Mouse (Mus musculus): ENCODE results near the gene Zmiz1. TPM values are rescaled to one million over a fixed set of nuclear protein-coding genes. Genes with fewer than 3 reads are reported as not detected.

The Zmiz1 gene
- polyA plus RNA-seq, 1 experiment: 34.5 TPM

- H3K4me3 ChIP-seq: no peak overlapping the region
- H3K79me2 ChIP-seq (ENCODE audit: control insufficient read depth, insufficient read depth): peaks cover 79% of the 10 kb centered on the region
- no peaks in the 10 kb centered on the region for H3K27me3 ChIP-seq (ENCODE audit: control insufficient read depth, insufficient read depth, insufficient read length)
- H3K36me3 ChIP-seq (ENCODE audit: control insufficient read depth, insufficient read depth): no peaks in the 10 kb centered on the region
- TF ChIP-seq MYOD1 (IDR thresholded peaks at IDR 0.05; ENCODE audit: control insufficient read depth in 1 of 3, insufficient read length in 2 of 3, low read depth in 2 of 3) (peak in 1 of 3 experiments; percentile 11), USF1 (IDR thresholded peaks at IDR 0.05; ENCODE audit: low read depth) (no peak)
- no peak overlapping the region for H3K4me2 ChIP-seq (ENCODE audit: low read depth)
- H3ac ChIP-seq (ENCODE audit: control insufficient read depth, insufficient read length): no peak overlapping the region
Observed at GRCm38 (mm10) chr14:25514943-25515512, 56.0 kb downstream of the Zmiz1 start.

GRCm38 (mm10) chr14:25515924-25516323 lies 56.9 kb downstream of the Zmiz1 start:
- no peak overlapping the region for H3K4me3 ChIP-seq
- no peaks in the 10 kb centered on the region for H3K27me3 ChIP-seq (ENCODE audit: control insufficient read depth, insufficient read depth, insufficient read length)
- no peak overlapping the region for H3ac ChIP-seq (ENCODE audit: control insufficient read depth, insufficient read length)
- H3K79me2 ChIP-seq (ENCODE audit: control insufficient read depth, insufficient read depth): peaks cover 80% of the 10 kb centered on the region
- H3K4me2 ChIP-seq (ENCODE audit: low read depth): peak overlapping the region; percentile 71
- no peaks in the 10 kb centered on the region for H3K36me3 ChIP-seq (ENCODE audit: control insufficient read depth, insufficient read depth)
- no peak for TF ChIP-seq POLR2A (IDR thresholded peaks at IDR 0.05; ENCODE audit: insufficient read length, low read depth)
- no peak for TF ChIP-seq REST (IDR thresholded peaks at IDR 0.05; ENCODE audit: insufficient read depth, insufficient read length)
- TF ChIP-seq POLR2AphosphoS2 (IDR thresholded peaks at IDR 0.05; ENCODE audit: insufficient read length, low read depth): peak; percentile 62
- no peak for TF ChIP-seq USF1 (IDR thresholded peaks at IDR 0.05; ENCODE audit: low read depth)
- no peak for TF ChIP-seq TCF3 (IDR thresholded peaks at IDR 0.05; ENCODE audit: insufficient read length, low read depth)
- TF ChIP-seq TCF12 (IDR thresholded peaks at IDR 0.05; ENCODE audit: insufficient read depth, poor library complexity, severe bottlenecking): no peak
- TF ChIP-seq CEBPB (IDR thresholded peaks at IDR 0.05; ENCODE audit: insufficient read depth, poor library complexity, severe bottlenecking): no peak
- no peak for TF ChIP-seq MYOG (IDR thresholded peaks at IDR 0.05; ENCODE audit: control insufficient read depth in 1 of 3, insufficient read depth in 1 of 3, insufficient read length in 2 of 3, low read depth in 2 of 3)
- peak in 1 of 3 experiments; percentile 17 for TF ChIP-seq MYOD1 (IDR thresholded peaks at IDR 0.05; ENCODE audit: control insufficient read depth in 1 of 3, insufficient read length in 2 of 3, low read depth in 2 of 3)
- no peak for TF ChIP-seq SRF (IDR thresholded peaks at IDR 0.05; ENCODE audit: control insufficient read depth, insufficient read length, low read depth)
- TF ChIP-seq MAX (IDR thresholded peaks at IDR 0.05; ENCODE audit: low read depth): no peak
- no peak for TF ChIP-seq E2F4 (IDR thresholded peaks at IDR 0.05; ENCODE audit: insufficient read depth)

GRCm38 (mm10) chr14:25516640-25517591 lies 57.9 kb downstream of the Zmiz1 start:
- no peak overlapping the region for H3ac ChIP-seq (ENCODE audit: control insufficient read depth, insufficient read length)
- peaks cover 80% of the 10 kb centered on the region for H3K79me2 ChIP-seq (ENCODE audit: control insufficient read depth, insufficient read depth)
- peak overlapping the region; percentile 71 for H3K4me2 ChIP-seq (ENCODE audit: low read depth)
- TF ChIP-seq POLR2A (IDR thresholded peaks at IDR 0.05; ENCODE audit: insufficient read length, low read depth): peak; percentile 56
- peak; percentile 69 for TF ChIP-seq POLR2AphosphoS2 (IDR thresholded peaks at IDR 0.05; ENCODE audit: insufficient read length, low read depth)
- no peak for TF ChIP-seq SRF (IDR thresholded peaks at IDR 0.05; ENCODE audit: control insufficient read depth, insufficient read length, low read depth)
- peak; percentile 69 for TF ChIP-seq TCF3 (IDR thresholded peaks at IDR 0.05; ENCODE audit: insufficient read length, low read depth)
- TF ChIP-seq MYOG (IDR thresholded peaks at IDR 0.05; ENCODE audit: control insufficient read depth in 1 of 3, insufficient read depth in 1 of 3, insufficient read length in 2 of 3, low read depth in 2 of 3): peak; percentile 65 to 98 (median 72)
- TF ChIP-seq REST (IDR thresholded peaks at IDR 0.05; ENCODE audit: insufficient read depth, insufficient read length): no peak
- TF ChIP-seq E2F4 (IDR thresholded peaks at IDR 0.05; ENCODE audit: insufficient read depth): no peak
- peak; percentile 8 to 91 (median 78) for TF ChIP-seq MYOD1 (IDR thresholded peaks at IDR 0.05; ENCODE audit: control insufficient read depth in 1 of 3, insufficient read length in 2 of 3, low read depth in 2 of 3)
- TF ChIP-seq MAX (IDR thresholded peaks at IDR 0.05; ENCODE audit: low read depth): no peak
- TF ChIP-seq USF1 (IDR thresholded peaks at IDR 0.05; ENCODE audit: low read depth): no peak
- no peak for TF ChIP-seq CEBPB (IDR thresholded peaks at IDR 0.05; ENCODE audit: insufficient read depth, poor library complexity, severe bottlenecking)
- peak; percentile 59 for TF ChIP-seq TCF12 (IDR thresholded peaks at IDR 0.05; ENCODE audit: insufficient read depth, poor library complexity, severe bottlenecking)
- H3K4me3 ChIP-seq: no peak overlapping the region
- no peaks in the 10 kb centered on the region for H3K27me3 ChIP-seq (ENCODE audit: control insufficient read depth, insufficient read depth, insufficient read length)
- no peaks in the 10 kb centered on the region for H3K36me3 ChIP-seq (ENCODE audit: control insufficient read depth, insufficient read depth)

DNA sequence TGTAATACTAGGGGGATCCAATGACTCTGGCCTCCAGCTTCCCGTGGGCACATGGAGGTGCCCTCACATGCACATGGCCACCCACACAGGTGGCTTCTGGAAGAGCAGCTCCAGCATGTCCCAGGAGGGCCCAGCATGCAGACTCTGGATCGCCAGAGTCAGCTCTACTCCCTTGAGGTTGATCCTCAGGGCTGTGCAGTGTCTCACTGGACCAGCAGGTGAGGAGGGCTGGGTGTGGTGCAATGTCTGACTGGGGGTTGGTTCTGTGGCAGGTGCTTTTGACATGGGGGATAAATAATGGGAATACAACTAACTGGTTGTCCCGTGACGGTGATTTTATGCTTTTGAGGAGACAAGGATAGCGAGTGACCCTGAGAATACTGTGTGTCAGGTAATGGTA lies 59.7 kb downstream of the Zmiz1 start:
- no peaks in the 10 kb centered on the region for H3K27me3 ChIP-seq (ENCODE audit: control insufficient read depth, insufficient read depth, insufficient read length)
- peak overlapping the region; percentile 49 for H3K4me2 ChIP-seq (ENCODE audit: low read depth)
- H3K79me2 ChIP-seq (ENCODE audit: control insufficient read depth, insufficient read depth): peaks cover 80% of the 10 kb centered on the region
- H3K36me3 ChIP-seq (ENCODE audit: control insufficient read depth, insufficient read depth): no peaks in the 10 kb centered on the region
- no peak for TF ChIP-seq USF1 (IDR thresholded peaks at IDR 0.05; ENCODE audit: low read depth)
- peak in 1 of 3 experiments; percentile 57 for TF ChIP-seq MYOD1 (IDR thresholded peaks at IDR 0.05; ENCODE audit: control insufficient read depth in 1 of 3, insufficient read length in 2 of 3, low read depth in 2 of 3)
- no peak for TF ChIP-seq TCF12 (IDR thresholded peaks at IDR 0.05; ENCODE audit: insufficient read depth, poor library complexity, severe bottlenecking)
- peak in 1 of 3 experiments; percentile 53 for TF ChIP-seq MYOG (IDR thresholded peaks at IDR 0.05; ENCODE audit: control insufficient read depth in 1 of 3, insufficient read depth in 1 of 3, insufficient read length in 2 of 3, low read depth in 2 of 3)
- no peak overlapping the region for H3ac ChIP-seq (ENCODE audit: control insufficient read depth, insufficient read length)
- no peak overlapping the region for H3K4me3 ChIP-seq
